Mouse (Mus musculus): ENCODE data around the gene Resf1. TPM values are rescaled to one million over a fixed set of nuclear protein-coding genes. Genes with fewer than 3 reads are reported as not detected.
"Not testable (repeated sequence)": the region's sequence is repeated elsewhere in the genome, so short reads cannot be mapped to it uniquely, and the experiment has no call there.

Resf1 gene
- polyA plus RNA-seq, 1 experiment, result 2.6 TPM

- no peak for TF ChIP-seq CTCF (IDR thresholded peaks at IDR 0.05; ENCODE audit: control insufficient read depth, insufficient read depth, insufficient replicate concordance, low read depth, low read length)
- no peak for TF ChIP-seq POLR2A (IDR thresholded peaks at IDR 0.05; ENCODE audit: control insufficient read depth, low read depth, low read length)
- Histone ChIP-seq H3K4me1 (ENCODE audit: control insufficient read depth, insufficient read depth, low read length) (no peaks in the 10 kb centered on the region), H3K36me3 (ENCODE audit: control insufficient read depth, insufficient read depth, low read length) (no peaks in the 10 kb centered on the region), H3K4me3 (ENCODE audit: control insufficient read depth, low read depth, low read length) (no peak overlapping the region), H3K27me3 (ENCODE audit: control insufficient read depth, insufficient read depth, low read length) (no peaks in the 10 kb centered on the region), H3K27ac (ENCODE audit: control insufficient read depth, insufficient read depth, low read depth, low read length) (no peak overlapping the region)
Measured at GRCm38 (mm10) chr6:149343802-149344201, 34.6 kb downstream of the Resf1 start.

- H3K4me1 ChIP-seq (ENCODE audit: control insufficient read depth, insufficient read depth, low read length), result no peaks in the 10 kb centered on the region
- no peaks in the 10 kb centered on the region for H3K36me3 ChIP-seq (ENCODE audit: control insufficient read depth, insufficient read depth, low read length)
- no peaks in the 10 kb centered on the region for H3K27me3 ChIP-seq (ENCODE audit: control insufficient read depth, insufficient read depth, low read length)
- H3K27ac ChIP-seq (ENCODE audit: control insufficient read depth, insufficient read depth, low read depth, low read length), result no peak overlapping the region
- no peak for TF ChIP-seq POLR2A (IDR thresholded peaks at IDR 0.05; ENCODE audit: control insufficient read depth, low read depth, low read length)
- TF ChIP-seq CTCF (IDR thresholded peaks at IDR 0.05; ENCODE audit: control insufficient read depth, insufficient read depth, insufficient replicate concordance, low read depth, low read length), result no peak
- no peak overlapping the region for H3K4me3 ChIP-seq (ENCODE audit: control insufficient read depth, low read depth, low read length)
Measured at GRCm38 (mm10) chr6:149344372-149344771, 35.2 kb downstream of the Resf1 start.

- H3K36me3 ChIP-seq (ENCODE audit: control insufficient read depth, insufficient read depth, low read length); H3K4me1 ChIP-seq (ENCODE audit: control insufficient read depth, insufficient read depth, low read length); H3K4me3 ChIP-seq (ENCODE audit: control insufficient read depth, low read depth, low read length); H3K27me3 ChIP-seq (ENCODE audit: control insufficient read depth, insufficient read depth, low read length); H3K27ac ChIP-seq (ENCODE audit: control insufficient read depth, insufficient read depth, low read depth, low read length): not testable (repeated sequence)
Measured at GRCm38 (mm10) chr6:149348211-149348610, 39.0 kb downstream of the Resf1 start.

- TF ChIP-seq POLR2A (IDR thresholded peaks at IDR 0.05; ENCODE audit: control insufficient read depth, low read depth, low read length), result no peak
- TF ChIP-seq CTCF (IDR thresholded peaks at IDR 0.05; ENCODE audit: control insufficient read depth, insufficient read depth, insufficient replicate concordance, low read depth, low read length), result no peak
- Histone ChIP-seq H3K36me3 (ENCODE audit: control insufficient read depth, insufficient read depth, low read length) (no peaks in the 10 kb centered on the region), H3K4me3 (ENCODE audit: control insufficient read depth, low read depth, low read length) (no peak overlapping the region), H3K27ac (ENCODE audit: control insufficient read depth, insufficient read depth, low read depth, low read length) (no peak overlapping the region), H3K4me1 (ENCODE audit: control insufficient read depth, insufficient read depth, low read length) (no peaks in the 10 kb centered on the region), H3K27me3 (ENCODE audit: control insufficient read depth, insufficient read depth, low read length) (no peaks in the 10 kb centered on the region)
Measured at GRCm38 (mm10) chr6:149354826-149355495, 45.7 kb downstream of the Resf1 start.

- not testable (repeated sequence) for H3K4me3 ChIP-seq (ENCODE audit: control insufficient read depth, low read depth, low read length); H3K27me3 ChIP-seq (ENCODE audit: control insufficient read depth, insufficient read depth, low read length); H3K27ac ChIP-seq (ENCODE audit: control insufficient read depth, insufficient read depth, low read depth, low read length); H3K4me1 ChIP-seq (ENCODE audit: control insufficient read depth, insufficient read depth, low read length); H3K36me3 ChIP-seq (ENCODE audit: control insufficient read depth, insufficient read depth, low read length)
Measured at GRCm38 (mm10) chr6:149355799-149356198, 46.6 kb downstream of the Resf1 start.

- H3K4me1 ChIP-seq (ENCODE audit: control insufficient read depth, insufficient read depth, low read length), result peaks cover 2% of the 10 kb centered on the region; the same call in 1 of the 2 replicates
- no peaks in the 10 kb centered on the region; the same call in 1 of the 2 replicates for H3K27me3 ChIP-seq (ENCODE audit: control insufficient read depth, insufficient read depth, low read length)
- no peak overlapping the region for H3K4me3 ChIP-seq (ENCODE audit: control insufficient read depth, low read depth, low read length)
- no peak overlapping the region for H3K27ac ChIP-seq (ENCODE audit: control insufficient read depth, insufficient read depth, low read depth, low read length)
- TF ChIP-seq CTCF (IDR thresholded peaks at IDR 0.05; ENCODE audit: control insufficient read depth, insufficient read depth, insufficient replicate concordance, low read depth, low read length), result no peak
- TF ChIP-seq POLR2A (IDR thresholded peaks at IDR 0.05; ENCODE audit: control insufficient read depth, low read depth, low read length), result no peak
- H3K36me3 ChIP-seq (ENCODE audit: control insufficient read depth, insufficient read depth, low read length), result no peaks in the 10 kb centered on the region
Measured at GRCm38 (mm10) chr6:149357155-149357554, 47.9 kb downstream of the Resf1 start.

GRCm38 (mm10) chr6:149362533-149362932 lies 53.3 kb downstream of the Resf1 start:
- Histone ChIP-seq H3K4me3 (ENCODE audit: control insufficient read depth, low read depth, low read length) (peak overlapping the region; percentile 91), H3K27ac (ENCODE audit: control insufficient read depth, insufficient read depth, low read depth, low read length) (peak overlapping the region; percentile 62)
- TF ChIP-seq POLR2A (IDR thresholded peaks at IDR 0.05; ENCODE audit: control insufficient read depth, low read depth, low read length), result peak; percentile 54; the same call in 1 of the 2 replicates
- not testable (repeated sequence) for H3K27me3 ChIP-seq (ENCODE audit: control insufficient read depth, insufficient read depth, low read length); H3K4me1 ChIP-seq (ENCODE audit: control insufficient read depth, insufficient read depth, low read length); H3K36me3 ChIP-seq (ENCODE audit: control insufficient read depth, insufficient read depth, low read length)

- H3K27me3 ChIP-seq (ENCODE audit: control insufficient read depth, insufficient read depth, low read length); H3K4me1 ChIP-seq (ENCODE audit: control insufficient read depth, insufficient read depth, low read length); H3K27ac ChIP-seq (ENCODE audit: control insufficient read depth, insufficient read depth, low read depth, low read length); H3K4me3 ChIP-seq (ENCODE audit: control insufficient read depth, low read depth, low read length); H3K36me3 ChIP-seq (ENCODE audit: control insufficient read depth, insufficient read depth, low read length): not testable (repeated sequence)
Measured at GRCm38 (mm10) chr6:149365975-149366374, 56.8 kb downstream of the Resf1 start.
